22 mouse cellular contexts compared by ENCODE assay signal in genomic region chr12:85292288-85292687, GRCm38 (mm10). TPM values are rescaled to one million over a fixed set of nuclear protein-coding genes. Genes with fewer than 3 reads are reported as not detected.
DNase-seq lines count a peak whose midpoint lies in the region; ATAC-seq and TF ChIP-seq lines count a peak whose summit lies in the region.
"Had no signal": no experiment of that assay in that cellular context is flagged by ENCODE, and none has a peak within 500 bp of the region (broad histone marks: within the 10 kb centered on the region; RNA-seq: fewer than 3 reads in every experiment).

No protein-coding gene starts in this region.

- ATAC-seq in liver, embryonic 11.5 days (replicated peaks; ENCODE audit: low FRiP score) = no peak
- ATAC-seq: activated CD4-positive, CD25-positive, alpha-beta regulatory T cell, adult 4 months; forebrain, embryonic 13.5 days; forebrain, embryonic 15.5 days; Patski had no signal

- no peaks in the 10 kb centered on the region for H3K27me3 ChIP-seq in kidney, adult 2 months (replicated peaks; ENCODE audit: control insufficient read depth, insufficient read depth, low read length)
- no peaks in the 10 kb centered on the region for H3K27me3 ChIP-seq in liver, adult 2 months (ENCODE audit: control insufficient read depth, insufficient read depth, low read length)
- peaks cover 16% of the 10 kb centered on the region for H3K27me3 ChIP-seq in liver, embryonic 11.5 days (replicated peaks; ENCODE audit: control insufficient read depth, insufficient read depth, low read length)
- no peaks in the 10 kb centered on the region for H3K27me3 ChIP-seq in testis, adult 2 months (ENCODE audit: control insufficient read depth, insufficient read depth, low read length)
- H3K27me3 ChIP-seq: forebrain, embryonic 13.5 days; forebrain, embryonic 15.5 days; Patski had no signal

- H3K9ac ChIP-seq in liver, adult 2 months (ENCODE audit: low read depth, low read length) = no peak overlapping the region
- no peak overlapping the region for H3K9ac ChIP-seq in liver, embryonic 11.5 days (ENCODE audit: low read depth, low read length)
- H3K9ac ChIP-seq: embryonic facial prominence, embryonic 12.5 days; forebrain, embryonic 13.5 days; forebrain, embryonic 15.5 days had no signal

- peaks cover 17% of the 10 kb centered on the region; the same call in 1 of the 2 replicates for H3K79me2 ChIP-seq in liver, adult 2 months (ENCODE audit: control insufficient read depth, insufficient read depth, low read length)

- H3K9me3 ChIP-seq in liver, embryonic 11.5 days (ENCODE audit: control insufficient read depth, low read length) = peaks cover 3% of the 10 kb centered on the region; the same call in 1 of the 2 replicates
- H3K9me3 ChIP-seq: forebrain, embryonic 15.5 days had no signal

- no peak for DNase-seq in kidney, adult 2 months
- no peak for DNase-seq in kidney, postnatal 36 days
- DNase-seq in liver, adult 2 months (ENCODE audit: extremely low read depth, low read depth, low spot score) = peak; percentile 46
- DNase-seq in liver, embryonic 11.5 days (ENCODE audit: low spot score) = no peak
- DNase-seq in testis, postnatal 14 days (ENCODE audit: low spot score) = no peak
- no peak for DNase-seq in spleen, adult 18-20 months
- DNase-seq: adrenal gland, adult 8-10 months; adrenal gland, postnatal 14 days; adrenal gland, postnatal 36 days; cerebellum, adult 11-12 months; cerebellum, adult 2 months; cerebellum, adult 9-10 months; cerebellum, postnatal 10 days; cerebellum, postnatal 25 days had no signal

- WGBS in kidney, adult 2 months = 49% methylated on average over 6 of the region's 6 CpGs
- 55% methylated on average over 6 of the region's 6 CpGs for WGBS in liver, adult 2 months
- WGBS in liver, embryonic 11.5 days = 72% methylated on average over 6 of the region's 6 CpGs

- H3K4me1 ChIP-seq in kidney, adult 2 months (ENCODE audit: control insufficient read depth, insufficient read depth, low read length) = peaks cover 19% of the 10 kb centered on the region
- H3K4me1 ChIP-seq in liver, adult 2 months (ENCODE audit: control insufficient read depth, insufficient read depth, low read length) = peaks cover 17% of the 10 kb centered on the region
- H3K4me1 ChIP-seq in liver, embryonic 11.5 days (replicated peaks; ENCODE audit: control insufficient read depth, insufficient read depth, low read length) = 0 out of 2 replicates have a peak, but pooled peaks cover 5% of the 10 kb centered on the region
- peaks cover 19% of the 10 kb centered on the region for H3K4me1 ChIP-seq in testis, adult 2 months (ENCODE audit: control insufficient read depth, insufficient read depth, low read length)

- peak overlapping the region; percentile 85 for H3K27ac ChIP-seq in kidney, adult 2 months (ENCODE audit: insufficient read depth, low read depth, low read length)
- no peak overlapping the region for H3K27ac ChIP-seq in liver, adult 2 months (replicated peaks; ENCODE audit: insufficient read depth, low read depth, low read length)
- no peak overlapping the region for H3K27ac ChIP-seq in liver, embryonic 11.5 days (ENCODE audit: low read depth, low read length)
- no peak overlapping the region for H3K27ac ChIP-seq in testis, adult 2 months (ENCODE audit: control insufficient read depth, insufficient read depth, low read depth, low read length)
- H3K27ac ChIP-seq: embryonic facial prominence, embryonic 10.5 days; embryonic facial prominence, embryonic 12.5 days; forebrain, embryonic 13.5 days; forebrain, embryonic 15.5 days had no signal

- H3K36me3 ChIP-seq in kidney, adult 2 months (ENCODE audit: control insufficient read depth, insufficient read depth, low read length) = no peaks in the 10 kb centered on the region
- H3K36me3 ChIP-seq in liver, adult 2 months (ENCODE audit: control insufficient read depth, insufficient read depth, low read length) = 0 out of 2 replicates have a peak, but pooled peaks cover 3% of the 10 kb centered on the region
- H3K36me3 ChIP-seq in liver, embryonic 11.5 days (ENCODE audit: control insufficient read depth, insufficient read depth, low read length) = no peaks in the 10 kb centered on the region
- H3K36me3 ChIP-seq in testis, adult 2 months (ENCODE audit: control insufficient read depth, insufficient read depth, low read length) = peaks cover 2% of the 10 kb centered on the region
- H3K36me3 ChIP-seq: embryonic facial prominence, embryonic 10.5 days; embryonic facial prominence, embryonic 12.5 days; forebrain, embryonic 15.5 days; G1E had no signal

- no peak for TF ChIP-seq POLR2A in kidney, adult 2 months (IDR thresholded peaks at IDR 0.05; ENCODE audit: low read depth, low read length)
- TF ChIP-seq POLR2A in liver, adult 2 months (IDR thresholded peaks at IDR 0.05; ENCODE audit: extremely low read depth, insufficient read depth, low read length) = no peak
- TF ChIP-seq POLR2A in testis, adult 2 months (IDR thresholded peaks at IDR 0.05; ENCODE audit: control insufficient read depth, low read depth, low read length) = no peak

- no peak overlapping the region for H3K4me3 ChIP-seq in kidney, adult 2 months (ENCODE audit: insufficient read depth, low read depth, low read length)
- no peak overlapping the region for H3K4me3 ChIP-seq in liver, adult 2 months (ENCODE audit: insufficient read depth, low read depth, low read length)
- no peak overlapping the region for H3K4me3 ChIP-seq in liver, embryonic 11.5 days (ENCODE audit: low read depth, low read length)
- peak overlapping the region; percentile 75 for H3K4me3 ChIP-seq in testis, adult 2 months (ENCODE audit: control insufficient read depth, low read depth, low read length)
- H3K4me3 ChIP-seq: embryonic facial prominence, embryonic 10.5 days; embryonic facial prominence, embryonic 12.5 days; forebrain, embryonic 13.5 days; forebrain, embryonic 15.5 days had no signal

- no peak overlapping the region for H3K4me2 ChIP-seq in liver, embryonic 11.5 days
- H3K4me2 ChIP-seq: embryonic facial prominence, embryonic 12.5 days; forebrain, embryonic 13.5 days; forebrain, embryonic 15.5 days had no signal

- TF ChIP-seq CTCF in kidney, adult 2 months (conservative IDR thresholded peaks at IDR 0.05; ENCODE audit: insufficient read depth, insufficient read length, low read depth, low read length) = no peak
- no peak for TF ChIP-seq CTCF in liver, adult 2 months (IDR thresholded peaks at IDR 0.05; ENCODE audit: low read depth, low read length)
- no peak for TF ChIP-seq CTCF in testis, adult 2 months (IDR thresholded peaks at IDR 0.05; ENCODE audit: control insufficient read depth, insufficient read depth, insufficient replicate concordance, low read depth, low read length)

RNA-seq across cellular contexts. Expression of gene Zc2hc1c, which starts 3.9 kb away (rescaled TPM):
- 2.8 and 3.2 TPM in 2 replicates for polyA plus RNA-seq in kidney, adult 2 months (2012; rRNA removed)
- 0.87 and 0.92 TPM in 2 replicates for total RNA-seq in liver, adult 2 months (2014; rRNA removed)
- 0.48 and 0.57 TPM in 2 replicates for polyA plus RNA-seq in liver, adult 2 months (2012; rRNA removed)
- 0.43 and 0.49 TPM in 2 replicates for polyA plus RNA-seq in liver, embryonic 11.5 days (2014; fragmentation: Nextera tagmentation; extraction: Ambion mirVana)
- polyA plus RNA-seq in testis, adult 2 months (2012; rRNA removed) = 11.6 and 13.7 TPM in 2 replicates

RNA-seq across cellular contexts. Expression of gene Acyp1, which starts 4.0 kb away (rescaled TPM):
- 9.6 and 19.1 TPM in 2 replicates for polyA plus RNA-seq in kidney, adult 2 months (2012; rRNA removed)
- total RNA-seq in liver, adult 2 months (2014; rRNA removed) = 11.5 and 20.0 TPM in 2 replicates
- polyA plus RNA-seq in liver, adult 2 months (2012; rRNA removed) = 8.9 and 9.4 TPM in 2 replicates
- 88.3 and 92.2 TPM in 2 replicates for polyA plus RNA-seq in liver, embryonic 11.5 days (2014; fragmentation: Nextera tagmentation; extraction: Ambion mirVana)
- 187 and 199 TPM in 2 replicates for polyA plus RNA-seq in testis, adult 2 months (2012; rRNA removed)

RNA-seq across cellular contexts. Expression of gene Mlh3, which starts 21.9 kb away (rescaled TPM):
- 8.1 and 9.6 TPM in 2 replicates for polyA plus RNA-seq in kidney, adult 2 months (2012; rRNA removed)
- total RNA-seq in liver, adult 2 months (2014; rRNA removed) = 6.5 TPM in 2 replicates
- polyA plus RNA-seq in liver, adult 2 months (2012; rRNA removed) = 2.8 and 3.3 TPM in 2 replicates
- polyA plus RNA-seq in liver, embryonic 11.5 days (2014; fragmentation: Nextera tagmentation; extraction: Ambion mirVana) = 6.1 and 7.8 TPM in 2 replicates
- polyA plus RNA-seq in testis, adult 2 months (2012; rRNA removed) = 11.1 and 13.1 TPM in 2 replicates

RNA-seq across cellular contexts. Expression of gene Nek9, which starts 46.9 kb away (rescaled TPM):
- 24.9 and 27.8 TPM in 2 replicates for polyA plus RNA-seq in kidney, adult 2 months (2012; rRNA removed)
- 17.0 and 19.1 TPM in 2 replicates for total RNA-seq in liver, adult 2 months (2014; rRNA removed)
- 13.7 and 14.0 TPM in 2 replicates for polyA plus RNA-seq in liver, adult 2 months (2012; rRNA removed)
- polyA plus RNA-seq in liver, embryonic 11.5 days (2014; fragmentation: Nextera tagmentation; extraction: Ambion mirVana) = 7.2 and 9.4 TPM in 2 replicates
- polyA plus RNA-seq in testis, adult 2 months (2012; rRNA removed) = 18.2 and 20.3 TPM in 2 replicates
